Mouse (Mus musculus) Muller cell, postnatal 12 days (primary cell): ENCODE results near the gene Zfp819.

ENCODE experiments used
- DNase-seq: peaks from one replicate; pipeline ENCODE4 v3.0.0-alpha.2; 2015; ENCODE audit errors: inconsistent ontology term

Zfp819 gene

GRCm38 (mm10) chr7:43606896-43607742, at the start of gene Zfp819:
Zfp819 (plus strand) TSS chr7:43607169.
- DNase-seq: peak; percentile 60

- peak; percentile 92 for DNase-seq
Measured at GRCm38 (mm10) chr7:43562006-43562633, 44.8 kb upstream of the Zfp819 start, which contains the start of gene Zfp658. Zfp658 (plus strand) TSS chr7:43562256.

- no peak for DNase-seq
Measured at GRCm38 (mm10) chr7:43562651-43563070, 44.3 kb upstream of the Zfp819 start.

- DNase-seq: no peak
Measured at GRCm38 (mm10) chr7:43563300-43563699, 43.7 kb upstream of the Zfp819 start.

- DNase-seq: no peak
Measured at GRCm38 (mm10) chr7:43571216-43571615, 35.8 kb upstream of the Zfp819 start.

- DNase-seq: peak; percentile 98
Measured at GRCm38 (mm10) chr7:43579440-43580171, 27.4 kb upstream of the Zfp819 start, which contains the start of gene Zfp719. Zfp719 (plus strand) TSS chr7:43579610.

GRCm38 (mm10) chr7:43580526-43580925, 26.4 kb upstream of the Zfp819 start:
- peak; percentile 14 for DNase-seq

GRCm38 (mm10) chr7:43584790-43585189, 22.2 kb upstream of the Zfp819 start:
- no peak for DNase-seq

- peak; percentile 7 for DNase-seq
Measured at GRCm38 (mm10) chr7:43601884-43602283, 5.1 kb upstream of the Zfp819 start.

GRCm38 (mm10) chr7:43607743-43608287, 846 bp downstream of the Zfp819 start:
- DNase-seq: no peak

GRCm38 (mm10) chr7:43608316-43608824, 1.4 kb downstream of the Zfp819 start:
- DNase-seq: no peak

GRCm38 (mm10) chr7:43613816-43614551, 7.0 kb downstream of the Zfp819 start:
- no peak for DNase-seq

GRCm38 (mm10) chr7:43622927-43623326, 16.0 kb downstream of the Zfp819 start:
- no peak for DNase-seq

- DNase-seq: no peak
Measured at GRCm38 (mm10) chr7:43623819-43624218, 16.9 kb downstream of the Zfp819 start.

- no peak for DNase-seq
Measured at GRCm38 (mm10) chr7:43625065-43625464, 18.1 kb downstream of the Zfp819 start.

- DNase-seq: no peak
Measured at GRCm38 (mm10) chr7:43625794-43626422, 18.9 kb downstream of the Zfp819 start.

GRCm38 (mm10) chr7:43633940-43634339, 27.0 kb downstream of the Zfp819 start:
- DNase-seq: no peak

- no peak for DNase-seq
Measured at GRCm38 (mm10) chr7:43634500-43634899, 27.5 kb downstream of the Zfp819 start, which contains the start of gene Ceacam18. Ceacam18 (plus strand) TSS chr7:43634707.

- DNase-seq: no peak
Measured at GRCm38 (mm10) chr7:43636194-43636593, 29.2 kb downstream of the Zfp819 start.

GRCm38 (mm10) chr7:43637118-43637517, 30.1 kb downstream of the Zfp819 start:
- DNase-seq: no peak
